Mouse (Mus musculus) adrenal gland, postnatal 4 days (tissue): ENCODE measurements around the gene Fubp3. TPM values are rescaled to one million over a fixed set of nuclear protein-coding genes. Genes with fewer than 3 reads are reported as not detected.

Experiments
- DNase-seq, 2 experiments: peaks; one replicate each; pipeline ENCODE4 v3.0.0; 2021 to 2022; ENCODE audit warnings: low spot score in 2 of 2, mixed read lengths in 2 of 2
- microRNA-seq: library from miRNA; unstranded; fragments of <30 nt; microRNA quantifications from one replicate; pipeline ENCODE4 v1.2.0, GENCODE M21; 2021
- total RNA-seq, 2 experiments: library from RNA; stranded (reverse); gene quantifications; 2 replicates each; pipeline ENCODE4 v1.2.3; 2021

Fubp3 gene
- total RNA-seq, 2 experiments from 2014 or later: 87.0 to 91.6 TPM

DNA sequence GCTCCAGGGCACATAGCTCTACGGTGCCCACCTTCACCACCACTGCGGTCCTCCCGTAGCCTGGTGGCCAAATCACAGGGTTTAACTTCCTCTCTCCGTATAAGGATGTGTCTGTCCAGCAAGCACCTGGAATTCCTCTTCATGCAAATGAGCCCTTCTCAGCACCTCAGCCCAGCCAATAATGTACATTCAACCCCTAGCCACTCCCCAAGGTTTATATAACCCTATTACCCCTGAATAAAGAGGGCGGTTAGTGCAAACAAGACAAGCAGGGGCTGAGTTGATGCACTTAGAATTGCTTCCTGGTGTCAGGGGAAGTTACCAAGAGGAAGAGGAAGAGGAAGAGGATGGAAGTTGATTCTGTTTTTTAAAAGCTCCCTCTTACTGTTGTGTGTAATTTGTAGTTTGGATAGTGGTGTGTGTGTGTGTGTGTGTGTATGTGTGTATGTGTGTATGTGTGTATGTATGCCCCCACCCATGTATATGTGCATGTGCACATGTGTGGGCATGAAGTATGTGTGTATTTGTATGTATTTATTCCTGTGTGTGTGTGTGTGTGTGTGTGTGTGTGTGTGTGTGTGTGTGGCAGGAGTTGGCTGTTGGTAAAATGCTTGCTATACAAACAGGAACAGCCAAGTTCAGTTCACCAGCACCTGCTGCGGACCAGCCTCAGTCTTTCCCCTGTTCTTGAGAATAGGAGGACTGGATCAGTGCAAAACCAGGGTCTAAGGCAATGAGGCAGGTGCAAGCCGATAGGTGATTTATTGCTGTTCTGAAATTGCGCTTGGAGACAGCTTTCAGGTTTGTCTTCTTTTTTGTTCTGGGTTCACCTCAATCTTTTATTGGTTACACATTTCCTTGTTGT lies 90.7 kb downstream of the Fubp3 start:
- no peak for DNase-seq

DNA sequence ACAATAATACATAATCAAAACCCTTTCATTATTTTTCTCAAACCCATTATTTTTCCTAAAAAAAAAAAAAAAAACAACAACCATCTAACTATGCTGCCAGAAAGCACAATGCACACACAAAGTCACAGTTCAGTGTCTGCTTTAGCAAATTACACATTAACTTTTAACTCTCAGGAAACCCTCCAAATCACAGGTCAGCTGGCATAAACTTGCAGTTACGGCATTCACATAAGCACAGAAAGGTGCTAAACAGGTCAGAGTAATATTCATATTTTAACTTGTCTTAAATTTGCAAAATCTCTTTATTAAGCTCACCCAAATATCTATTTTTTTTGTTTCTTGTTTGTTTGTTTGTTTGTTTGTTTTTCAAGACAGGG lies 91.3 kb downstream of the Fubp3 start:
- DNase-seq: no peak

Small RNA genes within 50 kb of the gene (microRNA-seq; reads per million reads assigned to microRNA genes)
- 1.1 reads per million for gene Mir6998

Other genes with a start within 250 kb of the Fubp3 start
- 10 to 100 TPM; 53.1 to 95.2 TPM for gene Ass1, start 102.4 kb upstream of the Fubp3 start, total RNA-seq
- not detected for gene Prdm12, start 67.4 kb downstream of the Fubp3 start, total RNA-seq
- gene Exosc2, start 98.1 kb downstream of the Fubp3 start, total RNA-seq: 10 to 100 TPM; 32.9 to 37.4 TPM
- gene Abl1, start 115.7 kb downstream of the Fubp3 start, total RNA-seq: 100 to 1,000 TPM; 109 to 112 TPM
- gene Qrfp, start 237.9 kb downstream of the Fubp3 start, total RNA-seq: not detected